Mouse (Mus musculus): ENCODE results near the gene 1700001F09Rik.
"Not testable (repeated sequence)": the region's sequence is repeated elsewhere in the genome, so short reads cannot be mapped to it uniquely, and the experiment has no call there.

DNA sequence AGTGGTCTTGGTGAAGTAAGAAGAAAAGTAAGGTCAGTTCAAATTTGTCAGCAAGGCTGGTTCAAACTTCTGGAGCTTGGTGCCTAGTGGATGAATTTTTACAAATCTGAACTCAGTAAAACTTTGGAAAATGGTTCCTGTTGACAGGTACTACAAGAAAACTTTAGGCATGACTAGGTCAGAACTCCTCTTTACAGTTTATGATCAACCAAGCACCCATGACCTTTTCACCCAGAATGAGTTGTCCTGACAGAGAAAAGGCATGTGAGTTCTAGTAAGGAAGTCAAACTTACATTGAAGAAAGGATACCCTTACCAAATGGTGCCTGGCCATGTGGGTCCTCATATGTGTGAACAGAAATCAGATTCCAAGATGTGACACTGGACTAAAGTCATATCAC lies 9.9 kb upstream of the 1700001F09Rik start:
- not testable (repeated sequence) for TF ChIP-seq EP300 (IDR thresholded peaks at IDR 0.05; ENCODE audit: insufficient read depth, low read depth, low read length); CTCF (IDR thresholded peaks at IDR 0.05; ENCODE audit: low read depth, low read length); POLR2A (IDR thresholded peaks at IDR 0.05; ENCODE audit: insufficient read depth, low read length)

Measured in ES-Bruce4 (cell line).